Mouse (Mus musculus) duodenum, adult 2 months (tissue): ENCODE measurements around the gene 1700042G07Rik. TPM values are rescaled to one million over a fixed set of nuclear protein-coding genes. Genes with fewer than 3 reads are reported as not detected.

Source experiments
- polyA plus RNA-seq: library from polyadenylated mRNA; depleted of rRNA; stranded (reverse); fragments of >200 nt; gene quantifications from 2 replicates; pipeline ENCODE4 v1.2.3, GENCODE M21; 2012; ENCODE audit warnings: low replicate concordance; rRNA removed

Gene 1700042G07Rik
- polyA plus RNA-seq = not detected in 2 replicates

DNA sequence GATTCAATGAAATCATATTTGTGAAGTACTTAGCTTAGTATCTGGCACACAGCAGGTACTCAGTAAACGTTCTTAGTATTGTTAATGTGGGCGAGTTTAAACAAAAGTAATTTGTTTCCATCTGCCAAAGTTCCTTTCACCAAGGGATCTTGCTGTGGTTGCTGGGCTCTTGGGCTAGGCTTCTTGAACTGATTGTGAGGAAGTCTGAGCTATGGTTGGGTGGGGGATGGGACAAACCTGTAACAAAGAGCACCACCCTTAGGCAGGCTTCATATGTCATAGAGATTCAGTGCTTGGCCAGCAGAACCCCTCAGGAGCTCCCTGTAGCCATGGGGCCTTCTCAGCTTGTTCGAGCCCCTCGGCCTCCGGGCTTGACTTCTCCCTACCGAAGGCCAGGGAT is at the start of gene 1700042G07Rik, which contains the start of gene Gm49337:
Gene 1700042G07Rik, plus strand, starts transcription at position 301 of the 400 bp plus-strand sequence.
Gene Gm49337, plus strand, starts transcription at position 313 of the 400 bp plus-strand sequence.

DNA sequence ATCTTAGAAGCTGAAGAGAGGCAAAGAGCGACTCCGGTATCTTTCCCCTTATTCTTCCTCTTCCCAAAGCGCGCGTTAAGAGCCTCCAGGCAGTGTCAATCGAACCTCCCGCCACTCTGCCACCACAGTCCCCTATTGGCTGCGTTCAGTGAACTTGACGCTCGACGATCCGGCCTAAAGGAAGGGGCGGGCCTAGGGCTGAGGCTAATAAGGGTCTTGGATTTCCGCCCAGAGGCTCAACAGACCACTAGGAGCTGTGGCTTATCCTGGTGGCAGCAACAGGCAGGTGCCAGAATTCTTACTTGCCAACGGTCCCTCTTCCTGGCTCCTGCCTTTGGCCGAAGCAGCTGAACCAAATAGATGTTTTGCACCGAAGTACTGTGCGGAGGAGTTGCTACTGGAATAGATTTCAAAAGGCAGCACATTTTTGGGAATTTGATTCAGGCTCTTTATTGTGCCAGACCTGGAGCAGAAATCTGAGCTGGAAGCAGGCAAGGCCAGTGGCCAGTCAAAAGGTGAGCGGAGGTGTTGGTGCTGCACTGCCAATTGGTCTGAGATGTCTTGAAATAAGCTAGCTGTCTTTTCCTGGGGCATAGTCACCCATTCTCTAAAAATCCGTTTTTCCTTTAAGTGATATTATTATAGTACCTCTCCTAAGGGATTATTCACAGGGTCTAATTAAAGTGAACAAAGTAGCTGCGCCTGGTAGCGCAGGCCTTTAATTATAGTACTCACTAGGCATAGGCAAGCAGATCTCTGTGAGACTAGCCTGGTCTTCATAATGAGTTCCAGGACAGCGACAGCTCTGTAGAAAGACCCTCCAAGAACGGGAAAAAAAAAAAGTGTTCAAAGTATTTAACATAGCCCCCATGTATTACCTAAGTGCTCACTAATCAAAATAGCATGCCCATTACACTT is 49.3 kb upstream of the 1700042G07Rik start, which contains the start of the genes Rad54l and Pomgnt1:
Gene Rad54l, minus strand, starts transcription at position 89 of the 918 bp plus-strand sequence.
Gene Pomgnt1, plus strand, starts transcription at position 239 of the 918 bp plus-strand sequence.

DNA sequence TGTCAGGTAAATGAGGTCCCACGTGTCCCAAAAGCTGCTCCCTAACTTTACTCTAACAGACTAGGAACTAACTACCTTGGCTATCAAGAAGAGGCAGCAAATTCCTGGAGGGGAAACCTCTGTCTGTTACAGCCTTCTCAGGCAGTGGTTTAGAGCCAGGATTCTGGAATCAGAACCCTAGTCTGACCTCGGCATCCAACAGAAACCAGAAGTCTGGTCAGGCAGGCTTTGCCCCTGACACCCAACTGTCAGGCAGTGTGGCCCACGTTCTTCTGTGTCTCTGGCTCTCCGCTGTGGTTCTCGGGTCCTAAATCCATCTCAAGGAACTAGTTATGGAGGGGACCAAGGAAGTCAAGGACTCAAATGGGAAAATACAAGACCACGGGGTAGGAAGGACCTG is 21.9 kb upstream of the 1700042G07Rik start, which contains the start of gene Lurap1:
Gene Lurap1, minus strand, starts transcription at position 101 of the 400 bp plus-strand sequence.

DNA sequence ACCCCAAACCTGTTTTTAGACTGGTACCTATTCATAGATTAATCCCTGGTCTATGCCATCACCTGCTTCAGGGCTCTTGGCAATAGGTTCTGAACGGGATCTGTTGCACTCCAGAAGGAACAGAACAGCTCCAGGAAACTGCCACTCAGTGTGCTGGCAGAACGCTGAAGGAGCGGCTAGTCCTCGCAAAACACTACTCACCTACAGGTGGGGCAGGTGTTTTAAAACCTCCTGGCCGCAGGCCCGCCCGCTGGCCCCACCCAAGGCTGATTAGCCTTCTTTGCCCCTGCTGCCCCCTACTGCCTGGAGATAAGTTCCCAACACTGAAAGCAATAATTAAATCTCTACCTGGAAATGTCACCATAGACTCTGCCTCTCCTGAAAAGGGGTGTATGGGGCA is 5.8 kb upstream of the 1700042G07Rik start, which contains the start of gene Tspan1:
Gene Tspan1, minus strand, starts transcription at position 198 of the 400 bp plus-strand sequence.

DNA sequence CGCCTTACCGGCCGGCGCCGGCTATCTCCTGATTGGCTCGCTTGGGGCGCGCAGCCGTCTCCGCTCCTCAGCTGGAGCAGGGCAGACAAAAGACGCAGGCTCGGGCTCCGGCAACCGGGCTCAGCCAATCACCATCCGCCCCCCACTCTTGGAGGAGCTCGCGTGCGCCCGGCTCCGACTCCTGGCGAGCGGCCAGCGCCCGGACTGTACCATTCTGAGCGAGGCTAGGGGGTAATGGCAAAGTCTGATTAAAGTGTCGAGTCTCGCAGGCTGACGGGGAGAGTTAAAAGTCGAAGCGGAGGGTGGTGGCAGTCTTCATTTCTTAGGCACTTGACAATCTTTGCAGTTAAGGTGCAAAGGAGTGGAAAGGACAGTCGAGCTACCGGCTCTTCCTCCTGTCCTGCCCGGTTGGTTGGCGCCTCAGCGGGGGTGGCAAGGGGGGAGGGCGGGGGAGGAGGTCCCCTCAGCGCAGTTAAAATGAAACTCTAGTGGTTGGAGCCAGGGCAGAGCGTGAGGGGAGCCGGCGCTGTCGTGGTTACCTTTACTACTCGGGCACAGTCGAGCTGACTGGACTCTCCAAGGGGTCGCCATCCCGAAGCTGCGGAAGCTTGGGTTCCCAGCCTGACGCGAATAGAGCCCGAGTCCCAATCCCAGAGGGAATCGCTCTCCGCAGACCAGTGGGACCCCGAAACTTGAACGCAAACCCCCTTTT is 48.1 kb downstream of the 1700042G07Rik start, which contains the start of gene Pik3r3:
Gene Pik3r3, plus strand, starts transcription at position 479 of the 712 bp plus-strand sequence.

Other genes with a start within 250 kb of the 1700042G07Rik start
- gene Dmbx1, start 233.4 kb upstream of the 1700042G07Rik start, polyA plus RNA-seq = not detected in 2 replicates
- gene Faah, start 155.4 kb upstream of the 1700042G07Rik start, polyA plus RNA-seq = 63.8 and 137 TPM in 2 replicates
- gene Nsun4, start 119.5 kb upstream of the 1700042G07Rik start, polyA plus RNA-seq = 4.7 and 5.1 TPM in 2 replicates
- gene Uqcrh, start 98.3 kb upstream of the 1700042G07Rik start, polyA plus RNA-seq = 57.7 and 72.0 TPM in 2 replicates
- gene Lrrc41, start 98.1 kb upstream of the 1700042G07Rik start, polyA plus RNA-seq = 71.8 and 77.1 TPM in 2 replicates
- 1.2 and 1.9 TPM in 2 replicates for gene Rad54l, start 49.7 kb upstream of the 1700042G07Rik start, polyA plus RNA-seq
- gene Pomgnt1, start 49.5 kb upstream of the 1700042G07Rik start, polyA plus RNA-seq = 11.5 and 13.8 TPM in 2 replicates
- 0.58 and 0.90 TPM in 2 replicates for gene Lurap1, start 22.0 kb upstream of the 1700042G07Rik start, polyA plus RNA-seq
- 16.3 TPM in 2 replicates for gene Tspan1, start 5.8 kb upstream of the 1700042G07Rik start, polyA plus RNA-seq
- not detected in 2 replicates for gene Gm49337, start within 50 bp of the 1700042G07Rik start, polyA plus RNA-seq
- gene Pik3r3, start 48.2 kb downstream of the 1700042G07Rik start, polyA plus RNA-seq = 2.9 and 6.9 TPM in 2 replicates